Mouse (Mus musculus): ENCODE data around the gene Txndc5. TPM values are rescaled to one million over a fixed set of nuclear protein-coding genes. Genes with fewer than 3 reads are reported as not detected.

Gene Txndc5
- 96.9 to 107 TPM (median 102 TPM) in 4 replicates for total RNA-seq (2023)

DNA sequence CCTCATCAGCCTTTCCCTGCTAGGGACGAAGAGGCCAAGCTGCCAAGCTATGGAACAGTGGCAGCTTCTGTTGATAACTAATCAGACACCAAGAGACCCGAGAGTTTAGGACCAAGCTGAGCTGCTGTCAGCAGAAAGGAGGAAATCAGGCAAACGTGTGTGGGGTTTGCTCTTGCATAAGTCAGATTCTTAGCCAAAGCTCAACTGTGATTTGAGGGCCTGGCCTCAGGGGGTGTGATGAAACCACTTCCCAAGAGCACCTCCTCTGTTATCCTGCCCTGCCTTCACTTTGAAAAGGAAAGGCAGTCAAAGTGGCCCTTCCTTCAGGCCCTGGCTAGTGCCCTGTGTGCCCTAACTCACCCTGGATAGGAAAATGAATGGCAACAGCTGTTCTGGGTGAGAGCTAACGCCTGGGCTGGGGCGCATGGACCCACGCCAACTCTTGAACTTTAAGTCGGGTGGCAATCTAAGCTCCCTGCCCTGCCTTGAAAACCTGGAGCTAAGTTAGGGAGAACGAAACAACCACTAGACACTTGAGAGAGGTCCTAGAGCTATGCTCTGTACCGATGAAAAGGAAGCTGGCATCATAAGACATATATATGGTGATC lies at the start of gene Txndc5:
Gene Txndc5 (minus strand): TSS at position 138 of the 608 bp plus-strand sequence.

Other genes starting within 250 kb of the Txndc5 start
- gene Bmp6, start 183.7 kb downstream of the Txndc5 start, total RNA-seq (2023): 0.58 TPM in 1 of 4 replicates, not detected in the others
- 5.0 to 7.8 TPM (median 6.9 TPM) in 4 replicates for gene Bloc1s5, start 106.3 kb upstream of the Txndc5 start, total RNA-seq (2023)
- 25.1 to 29.3 TPM (median 27.9 TPM) in 4 replicates for gene Eef1e1, start 130.2 kb upstream of the Txndc5 start, total RNA-seq (2023)

All from B cell, adult 62 days (primary cell).